Mouse (Mus musculus) CH12.LX (cell line): ENCODE measurements around the gene Gpr158. TPM values are rescaled to one million over a fixed set of nuclear protein-coding genes. Genes with fewer than 3 reads are reported as not detected.

Source experiments
- DNase-seq: peaks from one replicate; pipeline ENCODE4 v3.0.0-alpha.2; 2013; ENCODE audit errors: extremely low read depth
- H3K27ac ChIP-seq: 2 replicates; pipeline ENCODE4 v1.5.1; 2012; ENCODE audit warnings: low read depth, mild to moderate bottlenecking, control low read depth, moderate library complexity; ENCODE audit not compliant: insufficient read depth
- H3K27me3 ChIP-seq: replicated peaks from 2 replicates; pipeline ENCODE3; 2012; ENCODE audit warnings: inconsistent platforms
- H3K36me3 ChIP-seq, 2 experiments: replicated peaks in 1 of 2; 2 replicates each; pipeline versions ENCODE3 to v1.6.1; 2012; ENCODE audit warnings: inconsistent platforms in 1 of 2, low read length in 1 of 2, mild to moderate bottlenecking in 1 of 2, mixed read lengths in 1 of 2, moderate library complexity in 1 of 2; ENCODE audit not compliant: control insufficient read depth in 1 of 2, insufficient read depth in 1 of 2
- H3K4me1 ChIP-seq, 2 experiments: 2 replicates each; pipeline ENCODE4 v1.6.1; 2012; ENCODE audit warnings: inconsistent platforms in 1 of 2, moderate library complexity in 1 of 2; ENCODE audit not compliant: insufficient read depth in 2 of 2, control insufficient read depth in 1 of 2
- H3K4me2 ChIP-seq: 2 replicates; pipeline ENCODE4 v1.6.1; 2012; ENCODE audit warnings: low read depth, mild to moderate bottlenecking, control low read depth; ENCODE audit not compliant: poor library complexity, insufficient read depth, severe bottlenecking
- H3K4me3 ChIP-seq, 3 experiments: fragments of 150-350 bp in 1 of 3; sonication (generic) in 1 of 3; replicated peaks in 1 of 3; 2 replicates each; pipeline versions ENCODE3 to v1.5.1; 2011 to 2012; ENCODE audit warnings: low read depth in 2 of 3, low read length in 2 of 3, mild to moderate bottlenecking in 2 of 3, moderate library complexity in 2 of 3, control low read depth in 1 of 3, improper control_type of control experiment in 1 of 3, inconsistent platforms in 1 of 3, mixed read lengths in 1 of 3; ENCODE audit not compliant: poor library complexity in 1 of 3
- H3K79me2 ChIP-seq: replicated peaks from 2 replicates; pipeline ENCODE4 v1.6.1; 2012; ENCODE audit warnings: mild to moderate bottlenecking, moderate library complexity; ENCODE audit not compliant: control insufficient read depth, poor library complexity, insufficient read depth, severe bottlenecking; ENCODE audit errors: extremely low read depth
- H3K9ac ChIP-seq: 2 replicates; pipeline ENCODE4 v1.6.1; 2012; ENCODE audit warnings: low read depth, mild to moderate bottlenecking, control low read depth, moderate library complexity; ENCODE audit not compliant: insufficient read depth
- H3K9me3 ChIP-seq: replicated peaks from 2 replicates; pipeline ENCODE3; 2012; ENCODE audit warnings: low read length, inconsistent platforms, mixed read lengths
- BHLHE40 ChIP-seq: IDR thresholded peaks from 2 replicates; pipeline ENCODE4 v1.6.1; 2011; ENCODE audit warnings: mild to moderate bottlenecking, low read depth, low read length, improper control_type of control experiment
- CHD1 ChIP-seq: IDR thresholded peaks from 2 replicates; pipeline ENCODE4 v1.6.1; 2012; ENCODE audit warnings: low read depth, low read length, improper control_type of control experiment, inconsistent platforms
- CTCF ChIP-seq, 2 experiments: IDR thresholded peaks in 1 of 2; conservative IDR thresholded peaks in 1 of 2; 2 replicates each; pipeline ENCODE4 v1.5.1; 2011 to 2012; ENCODE audit warnings: low read depth in 2 of 2, low read length in 2 of 2, improper control_type of control experiment in 1 of 2, inconsistent platforms in 1 of 2, mild to moderate bottlenecking in 1 of 2, moderate library complexity in 1 of 2
- E2F4 ChIP-seq: IDR thresholded peaks from 2 replicates; pipeline ENCODE4 v1.6.1; 2011; ENCODE audit warnings: low read depth, low read length, improper control_type of control experiment; ENCODE audit not compliant: insufficient replicate concordance
- EP300 ChIP-seq: IDR thresholded peaks from 2 replicates; pipeline ENCODE4 v1.6.1; 2011; ENCODE audit warnings: low read length, improper control_type of control experiment
- GABPA ChIP-seq: IDR thresholded peaks from 2 replicates; pipeline ENCODE4 v1.6.1; 2012; ENCODE audit warnings: low read depth, low read length, improper control_type of control experiment, inconsistent platforms; ENCODE audit not compliant: insufficient replicate concordance
- IRF4 ChIP-seq: IDR thresholded peaks from 2 replicates; pipeline ENCODE4 v1.6.1; 2014; ENCODE audit warnings: low read depth, mild to moderate bottlenecking, inconsistent platforms, low read length, improper control_type of control experiment
- JUN ChIP-seq: IDR thresholded peaks from 2 replicates; pipeline ENCODE4 v1.6.1; 2011; ENCODE audit warnings: low read depth, mild to moderate bottlenecking, low read length, improper control_type of control experiment, moderate library complexity; ENCODE audit not compliant: insufficient read depth
- JUND ChIP-seq: conservative IDR thresholded peaks from 2 replicates; pipeline ENCODE4 v1.6.1; 2011; ENCODE audit warnings: low read depth, low read length, improper control_type of control experiment
- MXI1 ChIP-seq: IDR thresholded peaks from 2 replicates; pipeline ENCODE4 v1.6.1; 2011; ENCODE audit warnings: mild to moderate bottlenecking, low read depth, low read length, improper control_type of control experiment
- NELFE ChIP-seq: IDR thresholded peaks from 2 replicates; pipeline ENCODE4 v1.6.1; 2011; ENCODE audit warnings: low read depth, low read length, improper control_type of control experiment
- PAX5 ChIP-seq: IDR thresholded peaks from 2 replicates; pipeline ENCODE4 v1.6.1; 2012; ENCODE audit warnings: low read length, inconsistent platforms, mixed read lengths
- POLR2A ChIP-seq: IDR thresholded peaks from 2 replicates; pipeline ENCODE4 v1.6.1; 2011; ENCODE audit warnings: low read depth, mild to moderate bottlenecking, improper control_type of control experiment, low read length
- POLR2AphosphoS2 ChIP-seq: IDR thresholded peaks from 2 replicates; pipeline ENCODE4 v1.6.1; 2011; ENCODE audit warnings: low read depth, low read length, improper control_type of control experiment
- RAD21 ChIP-seq: IDR thresholded peaks from 2 replicates; pipeline ENCODE4 v1.6.1; 2011; ENCODE audit warnings: low read depth, mild to moderate bottlenecking, low read length, improper control_type of control experiment, moderate library complexity
- TCF12 ChIP-seq: IDR thresholded peaks from 2 replicates; pipeline ENCODE4 v1.6.1; 2014; ENCODE audit warnings: low read depth, mild to moderate bottlenecking, inconsistent platforms, low read length, improper control_type of control experiment
- UBTF ChIP-seq: IDR thresholded peaks from 2 replicates; pipeline ENCODE4 v1.6.1; 2012; ENCODE audit warnings: low read depth, mild to moderate bottlenecking, inconsistent platforms, low read length, improper control_type of control experiment, moderate library complexity
- USF1 ChIP-seq: IDR thresholded peaks from 2 replicates; pipeline ENCODE4 v1.6.1; 2014; ENCODE audit warnings: low read depth, mild to moderate bottlenecking, inconsistent platforms, low read length, improper control_type of control experiment
- USF2 ChIP-seq: conservative IDR thresholded peaks from 2 replicates; pipeline ENCODE4 v1.6.1; 2011; ENCODE audit warnings: low read depth, low read length, improper control_type of control experiment
- ZC3H11A ChIP-seq: IDR thresholded peaks from 2 replicates; pipeline ENCODE4 v1.6.1; 2012; ENCODE audit warnings: low read depth, mild to moderate bottlenecking, inconsistent platforms, low read length, improper control_type of control experiment
- ZKSCAN1 ChIP-seq: IDR thresholded peaks from 2 replicates; pipeline ENCODE4 v1.6.1; 2012; ENCODE audit warnings: low read depth, inconsistent platforms, low read length, improper control_type of control experiment, borderline replicate concordance
- ZMIZ1 ChIP-seq: IDR thresholded peaks from 2 replicates; pipeline ENCODE4 v1.6.1; 2012; ENCODE audit warnings: low read depth, mild to moderate bottlenecking, inconsistent platforms, low read length, improper control_type of control experiment
- ZNF384 ChIP-seq: IDR thresholded peaks from 2 replicates; pipeline ENCODE4 v1.6.1; 2012; ENCODE audit warnings: low read depth, low read length, improper control_type of control experiment, inconsistent platforms
- dilution Hi-C: fragments of 300-500 bp; cut with MboI; formaldehyde crosslinking; loops from 2 replicates; pipeline ENCODE4 v1.14.3; 2020; ENCODE audit warnings: low sequenced_read_pairs; ENCODE audit not compliant: extremely low pct_unique_long_range_greater_than_20kb, extremely low pct_ligation_motif_present
- in situ Hi-C: fragments of 300-500 bp; cut with MboI; formaldehyde crosslinking; loops from 3 replicates; pipeline ENCODE4 v1.14.3; 2019; ENCODE audit warnings: low sequenced_read_pairs, low pct_ligation_motif_present, low pct_unique_long_range_greater_than_20kb, mixed read lengths
- polyA plus RNA-seq: library from polyadenylated mRNA; unstranded; fragments of >175 nt; gene quantifications from 2 replicates; pipeline ENCODE4 v1.2.1, GENCODE M21; 2012; ENCODE audit warnings: low read depth; ENCODE audit not compliant: insufficient read length
- total RNA-seq, 2 experiments: library from RNA; depleted of rRNA; stranded (reverse); fragments of 300-350 nt in 1 of 2; fragments of >200 nt in 1 of 2; gene quantifications; 2 replicates each; pipeline ENCODE4 v1.2.3; 2012 to 2014

The Gpr158 gene
- total and polyA plus RNA-seq, 3 experiments = not detected

DNA sequence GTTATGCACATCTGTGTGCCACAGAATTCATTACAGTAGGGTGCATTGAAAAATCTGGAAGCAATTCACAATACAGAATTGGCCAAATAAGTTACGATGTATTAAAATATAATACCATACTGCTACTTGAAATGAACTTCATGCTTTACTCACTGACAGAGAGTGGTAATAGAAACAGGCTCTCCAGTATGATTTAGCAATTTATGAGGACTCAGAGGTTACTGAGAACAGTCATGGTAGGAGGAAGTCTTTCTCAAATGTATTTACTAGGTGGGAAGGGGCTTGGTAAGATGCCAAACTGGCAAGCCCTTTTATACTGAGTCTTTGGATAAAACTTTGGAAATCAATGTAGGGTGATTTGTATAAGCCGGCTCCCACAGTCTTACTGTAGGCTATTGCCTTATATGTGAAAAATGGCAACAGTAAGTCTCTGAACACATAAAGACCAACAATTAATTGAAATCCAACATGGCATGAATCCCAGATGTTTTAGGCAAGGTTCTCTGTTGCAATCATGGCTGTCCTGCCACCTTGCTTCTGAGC is 40.2 kb downstream of the Gpr158 start:
- dilution Hi-C loops = no loop called here
- TF ChIP-seq MXI1 (no peak), BHLHE40 (no peak), ZKSCAN1 (no peak), CHD1 (no peak), RAD21 (no peak), IRF4 (no peak), POLR2AphosphoS2 (no peak), ZNF384 (no peak), JUN (no peak), USF1 (no peak), NELFE (no peak), GABPA (no peak), CTCF (conservative IDR thresholded peaks at IDR 0.05 in 1 of 2, IDR thresholded peaks at IDR 0.05 in 1 of 2; ENCODE audit: low read depth in 2 of 2, low read length in 2 of 2) (no peak), JUND (no peak), PAX5 (no peak)

GRCm38 (mm10) chr2:21408821-21409220 is 41.5 kb downstream of the Gpr158 start:
- Histone ChIP-seq H3K4me2 (no peak overlapping the region), H3K27ac (no peak overlapping the region), H3K36me3 (no peaks in the 10 kb centered on the region), H3K9me3 (no peaks in the 10 kb centered on the region), H3K4me3 (no peak overlapping the region), H3K9ac (no peak overlapping the region), H3K4me1 (peaks cover 0 to 8% of the 10 kb centered on the region in 2 experiments; a peak in 2 of 4 replicates), H3K79me2 (no peaks in the 10 kb centered on the region), H3K27me3 (no peaks in the 10 kb centered on the region)
- no peak for DNase-seq
- TF ChIP-seq JUN (no peak), ZNF384 (no peak), EP300 (no peak), UBTF (no peak), POLR2A (no peak), ZMIZ1 (no peak), ZC3H11A (no peak), USF1 (no peak), USF2 (no peak), ZKSCAN1 (no peak), TCF12 (no peak), E2F4 (no peak)
- in situ Hi-C loops (no loop called here), dilution Hi-C loops (no loop called here)

More for the DNA sequence above, 40.2 kb downstream of the Gpr158 start:
- in situ Hi-C loops = no loop called here
- Histone ChIP-seq H3K9ac (no peak overlapping the region), H3K27ac (no peak overlapping the region), H3K4me2 (no peak overlapping the region), H3K9me3 (no peaks in the 10 kb centered on the region), H3K27me3 (no peaks in the 10 kb centered on the region), H3K4me3 (no peak overlapping the region), H3K4me1 (peaks cover 0 to 8% of the 10 kb centered on the region in 2 experiments; a peak in 2 of 4 replicates), H3K36me3 (no peaks in the 10 kb centered on the region), H3K79me2 (no peaks in the 10 kb centered on the region)
- DNase-seq = no peak
